Comparison of ENCODE assay signal across 15 mouse cellular contexts in the genomic region with DNA sequence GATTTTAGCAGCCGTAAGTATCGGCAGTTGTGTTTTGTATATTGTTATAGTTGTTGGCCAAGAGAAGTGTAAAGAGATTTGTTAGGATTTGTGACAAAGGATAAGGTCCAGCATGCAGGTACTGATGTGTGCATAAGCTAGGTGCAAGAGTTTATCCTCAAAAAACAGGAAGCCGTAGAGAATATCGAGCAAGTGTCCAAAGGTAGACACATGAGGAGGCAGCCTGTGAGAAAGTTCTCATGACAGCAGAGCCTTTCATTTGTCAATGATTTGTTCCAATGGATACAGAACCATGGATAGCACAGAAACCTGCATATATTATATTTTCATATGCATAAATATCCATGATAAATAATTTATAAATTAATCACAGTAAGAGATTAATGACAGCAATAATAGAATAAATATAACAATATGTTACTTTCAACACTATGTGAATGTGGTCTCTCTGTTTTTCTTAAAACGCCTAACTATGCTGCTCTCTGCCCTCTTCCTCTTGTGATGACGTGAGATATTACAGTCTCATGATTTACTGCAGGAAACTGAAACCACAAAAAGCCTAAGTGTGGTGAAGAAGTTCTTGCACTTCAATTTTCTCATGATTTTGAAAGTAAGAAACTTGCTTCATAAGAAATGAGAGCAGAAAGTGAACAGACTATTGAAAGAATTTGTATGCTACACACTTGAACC. TPM values are rescaled to one million over a fixed set of nuclear protein-coding genes. Genes with fewer than 3 reads are reported as not detected.
DNase-seq lines count a peak whose midpoint lies in the region; ATAC-seq and TF ChIP-seq lines count a peak whose summit lies in the region.
"Had no signal": no experiment of that assay in that cellular context is flagged by ENCODE, and none has a peak within 500 bp of the region (broad histone marks: within the 10 kb centered on the region; RNA-seq: fewer than 3 reads in every experiment).

No protein-coding gene starts in this region.

- H3K4me3 ChIP-seq in layer of hippocampus, adult 2 months: no peak overlapping the region
- H3K4me3 ChIP-seq: forebrain, embryonic 10.5 days; hindbrain, embryonic 15.5 days; liver, embryonic 12.5 days; myocyte had no signal

- no peak overlapping the region for H3K27ac ChIP-seq in layer of hippocampus, adult 2 months
- H3K27ac ChIP-seq: forebrain, embryonic 10.5 days; hindbrain, embryonic 15.5 days; liver, embryonic 12.5 days had no signal

- TF ChIP-seq CTCF in layer of hippocampus, adult 2 months (conservative IDR thresholded peaks at IDR 0.05): no peak

- peak; percentile 12 for DNase-seq in thymus, postnatal 14 days
- no peak for DNase-seq in thymus, postnatal 4 days
- no peak for DNase-seq in right cerebral cortex, adult 18-20 months
- no peak for DNase-seq in adrenal gland, adult 2 months
- no peak for DNase-seq in layer of hippocampus, adult 2 months (ENCODE audit: low spot score in 2 of 2)
- DNase-seq: adrenal gland, postnatal 25 days; cerebellum, adult 2 months; kidney, postnatal 14 days had no signal

- ATAC-seq in activated CD4-positive, CD25-positive, alpha-beta regulatory T cell, adult 4 months: peak; percentile 91
- ATAC-seq in megakaryocyte, adult 5-6 weeks (ENCODE audit: poor library complexity, severe bottlenecking): peak; percentile 96
- ATAC-seq: liver, embryonic 12.5 days; Patski had no signal

RNA-seq across cellular contexts. Expression of a gene that starts 15.5 kb away (rescaled TPM):
- 10 to 100 TPM; 18.7 to 26.8 TPM for polyA plus RNA-seq in activated CD4-positive, CD25-positive, alpha-beta regulatory T cell, adult 4 months (2017; shearing (Covaris generic))
- 0.02 and 0.50 TPM in 2 replicates for total RNA-seq in megakaryocyte, adult 5-6 weeks (2015)
- 0.73 and 1.2 TPM in 2 replicates for total RNA-seq in megakaryocyte, adult 5-6 weeks (2017)
- 10 to 100 TPM; 31.4 to 67.3 TPM for total RNA-seq in adrenal gland, adult 2 months (2021)
- 2.1 TPM in 2 replicates for polyA plus RNA-seq in adrenal gland, adult 2 months (2012; rRNA removed)
- total RNA-seq in layer of hippocampus, adult 2 months (2021): 10 to 100 TPM; 17.2 to 17.5 TPM

RNA-seq across cellular contexts. Expression of a gene that starts 52.7 kb away (rescaled TPM):
- polyA plus RNA-seq in activated CD4-positive, CD25-positive, alpha-beta regulatory T cell, adult 4 months (2017; shearing (Covaris generic)): 1 to 10 TPM; 2.6 to 3.7 TPM
- 0.18 and 0.22 TPM in 2 replicates for total RNA-seq in megakaryocyte, adult 5-6 weeks (2015)
- 0.59 and 0.85 TPM in 2 replicates for total RNA-seq in megakaryocyte, adult 5-6 weeks (2017)
- total RNA-seq in adrenal gland, adult 2 months (2021): 1 to 10 TPM; 3.8 to 6.0 TPM
- 1.8 and 1.9 TPM in 2 replicates for polyA plus RNA-seq in adrenal gland, adult 2 months (2012; rRNA removed)
- 10 to 100 TPM; 31.8 to 32.7 TPM for total RNA-seq in layer of hippocampus, adult 2 months (2021)
- polyA plus RNA-seq: myocyte had no signal

Comparison
In these comparisons a context has a peak if more than half of its experiments do, and no peak if none do; other contexts are left out.
1. RNA of a gene that starts 15.5 kb away (total RNA-seq): 31.4 to 67.3 TPM in adrenal gland, adult 2 months and 17.2 to 17.5 TPM in layer of hippocampus, adult 2 months; 0.02 to 1.2 TPM in megakaryocyte, adult 5-6 weeks; every median in the first group is over 4 times any median in the second.
2. RNA of a gene that starts 52.7 kb away (total RNA-seq): 31.8 to 32.7 TPM in layer of hippocampus, adult 2 months; 3.8 to 6.0 TPM in adrenal gland, adult 2 months and 0.18 to 0.85 TPM in megakaryocyte, adult 5-6 weeks; every median in the first group is over 4 times any median in the second.